Mouse (Mus musculus): ENCODE measurements around the gene Bloc1s1.

Gene Bloc1s1

DNA sequence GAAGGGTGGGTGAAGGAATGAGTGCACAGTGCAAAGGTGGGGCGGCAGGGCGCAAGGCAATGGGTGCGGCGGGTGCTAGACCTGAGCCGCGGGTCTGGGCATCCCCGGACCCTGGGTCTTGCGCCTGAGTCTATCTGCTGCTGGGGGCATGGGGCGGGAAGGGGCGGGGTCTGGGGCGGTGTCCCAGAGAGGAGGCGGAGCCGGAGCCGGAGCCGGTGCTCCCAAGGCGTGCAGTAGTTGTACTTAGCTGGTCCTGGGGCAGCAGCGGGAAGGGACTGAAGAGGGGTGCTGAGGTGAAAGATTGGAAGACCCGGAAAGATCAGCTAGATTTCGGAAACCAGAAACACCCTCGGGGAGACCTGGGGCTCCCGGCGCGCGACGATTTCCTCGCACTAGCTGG is 9.7 kb upstream of the Bloc1s1 start, which contains the start of gene Itga7:
Gene Itga7 (plus strand): TSS at position 245 of the 400 bp plus-strand sequence.
- no peak for DNase-seq (ENCODE audit: low spot score in 2 of 2)

DNA sequence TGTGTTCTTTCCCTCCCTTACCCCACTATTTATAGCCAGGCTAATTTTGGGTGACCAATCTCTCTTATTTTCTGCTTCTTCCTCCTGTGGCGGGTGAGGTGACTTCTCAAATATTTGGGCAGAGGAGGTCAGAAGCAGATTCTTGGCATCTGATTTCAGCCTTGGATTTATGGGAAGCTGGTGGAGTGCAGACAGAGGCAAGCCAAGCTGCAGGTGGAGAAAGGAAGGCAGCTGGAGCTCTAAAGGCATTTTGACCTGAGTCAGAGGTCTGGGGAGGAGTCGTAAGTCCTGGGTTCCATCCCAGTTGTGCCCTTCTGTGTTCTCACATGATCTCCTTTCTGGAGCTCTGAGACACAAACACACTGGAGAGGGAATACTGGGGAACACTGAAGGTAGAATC is 7.6 kb upstream of the Bloc1s1 start:
- DNase-seq (ENCODE audit: low spot score in 2 of 2): no peak

DNA sequence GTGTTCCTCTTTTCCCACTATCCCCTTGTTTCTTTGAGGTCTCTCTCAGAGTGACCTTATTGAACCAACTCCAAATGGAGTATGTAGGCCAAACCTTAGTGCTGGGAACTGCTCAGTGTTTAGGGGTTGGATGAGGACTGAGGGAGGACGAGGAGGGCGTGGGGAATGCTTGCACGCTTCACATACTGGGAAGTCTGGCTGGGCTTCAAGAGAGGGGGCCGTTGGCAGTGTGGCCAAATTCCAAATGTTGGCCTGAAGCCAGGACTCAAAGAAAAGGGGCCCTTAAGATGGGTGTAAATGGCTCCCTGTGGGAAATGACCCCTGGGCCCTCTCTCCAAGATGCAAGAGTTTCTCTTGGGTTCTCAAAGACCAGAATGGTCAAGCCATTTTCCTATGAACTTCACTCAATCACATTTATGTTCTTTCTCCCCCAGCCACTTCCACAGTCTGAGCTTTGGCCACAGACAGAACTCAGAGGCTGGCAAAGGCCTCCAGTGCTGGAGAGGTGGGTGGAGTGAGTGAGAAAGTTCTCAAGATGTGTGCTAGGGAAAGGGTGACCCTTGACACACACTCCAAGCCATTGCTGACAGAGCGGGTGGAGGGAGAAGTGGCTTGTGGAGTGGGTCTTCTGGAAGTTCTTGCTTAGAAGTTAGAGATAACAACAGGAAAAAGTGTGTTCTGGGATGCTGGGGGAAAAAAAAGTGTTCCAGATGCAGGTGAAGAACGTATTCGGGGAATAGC is 6.0 kb upstream of the Bloc1s1 start:
- no peak for DNase-seq (ENCODE audit: low spot score in 2 of 2)

DNA sequence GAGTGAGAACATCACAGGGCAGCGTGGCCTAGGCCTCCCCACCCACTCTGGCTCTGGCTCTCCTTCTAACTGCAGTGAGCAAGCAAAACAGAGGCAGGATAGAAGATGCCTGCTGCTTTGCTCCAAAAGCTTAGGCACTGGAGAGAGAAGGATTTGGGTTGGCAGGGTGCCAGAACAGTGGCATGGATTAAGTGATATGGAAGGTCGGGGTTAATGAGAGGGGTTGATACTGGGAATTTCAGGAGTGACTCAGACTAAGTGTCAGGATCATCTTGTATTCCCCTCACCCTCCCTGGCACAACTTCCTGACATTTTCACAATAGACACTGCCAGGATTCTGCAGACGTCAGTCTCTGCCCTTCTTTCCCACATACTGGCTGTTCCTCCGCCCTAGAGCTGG is 4.5 kb upstream of the Bloc1s1 start:
- no peak for DNase-seq (ENCODE audit: low spot score in 2 of 2)

DNA sequence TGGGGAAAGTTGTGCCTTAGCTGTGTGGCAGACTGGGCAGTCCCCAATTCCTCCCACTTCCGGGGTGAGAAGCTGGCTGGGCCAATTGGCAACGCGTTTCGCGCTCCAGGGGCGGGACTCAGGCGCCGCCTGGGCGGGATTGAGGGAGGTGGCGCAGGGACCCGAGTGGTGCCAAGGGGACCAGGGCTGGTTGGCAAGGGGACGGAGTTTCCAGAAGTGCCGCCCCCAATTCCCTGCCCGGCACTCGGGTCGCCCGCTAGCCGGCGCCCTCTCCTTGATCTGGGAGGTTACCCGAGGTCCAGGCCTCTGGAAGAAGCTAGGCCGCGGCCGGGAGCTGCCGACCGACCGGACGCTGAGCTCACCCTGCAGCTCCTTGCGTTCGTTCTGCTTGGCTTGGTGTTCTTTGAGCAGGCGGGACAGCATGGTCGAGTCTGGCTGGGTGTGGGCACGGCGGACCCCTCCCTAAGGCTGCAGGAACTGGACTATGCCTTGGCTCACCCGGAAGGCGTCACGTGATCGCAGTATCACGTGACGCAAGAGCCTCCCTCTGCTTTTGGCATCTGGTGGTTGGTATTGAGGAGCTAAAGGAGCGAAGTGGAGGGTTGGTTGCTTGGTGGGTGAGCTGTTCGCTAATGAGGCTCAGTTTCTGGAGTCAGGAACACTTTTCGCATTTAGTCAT is 683 bp downstream of the Bloc1s1 start:
- DNase-seq (ENCODE audit: low spot score in 2 of 2): peak; percentile 85 to 91

DNA sequence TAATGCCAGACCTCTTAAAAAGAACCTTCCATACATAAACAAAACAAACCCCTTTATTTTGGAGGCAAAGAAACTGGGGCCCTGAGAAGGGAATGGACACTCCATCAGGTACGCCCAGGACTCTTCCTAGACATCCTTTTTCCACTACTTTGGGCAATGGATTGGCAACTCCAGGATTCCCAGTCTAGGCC is 1.1 kb downstream of the Bloc1s1 start, which contains the start of gene Rdh5:
Gene Rdh5 (minus strand): TSS at position 67 of the 191 bp plus-strand sequence.
- no peak for DNase-seq (ENCODE audit: low spot score in 2 of 2)

DNA sequence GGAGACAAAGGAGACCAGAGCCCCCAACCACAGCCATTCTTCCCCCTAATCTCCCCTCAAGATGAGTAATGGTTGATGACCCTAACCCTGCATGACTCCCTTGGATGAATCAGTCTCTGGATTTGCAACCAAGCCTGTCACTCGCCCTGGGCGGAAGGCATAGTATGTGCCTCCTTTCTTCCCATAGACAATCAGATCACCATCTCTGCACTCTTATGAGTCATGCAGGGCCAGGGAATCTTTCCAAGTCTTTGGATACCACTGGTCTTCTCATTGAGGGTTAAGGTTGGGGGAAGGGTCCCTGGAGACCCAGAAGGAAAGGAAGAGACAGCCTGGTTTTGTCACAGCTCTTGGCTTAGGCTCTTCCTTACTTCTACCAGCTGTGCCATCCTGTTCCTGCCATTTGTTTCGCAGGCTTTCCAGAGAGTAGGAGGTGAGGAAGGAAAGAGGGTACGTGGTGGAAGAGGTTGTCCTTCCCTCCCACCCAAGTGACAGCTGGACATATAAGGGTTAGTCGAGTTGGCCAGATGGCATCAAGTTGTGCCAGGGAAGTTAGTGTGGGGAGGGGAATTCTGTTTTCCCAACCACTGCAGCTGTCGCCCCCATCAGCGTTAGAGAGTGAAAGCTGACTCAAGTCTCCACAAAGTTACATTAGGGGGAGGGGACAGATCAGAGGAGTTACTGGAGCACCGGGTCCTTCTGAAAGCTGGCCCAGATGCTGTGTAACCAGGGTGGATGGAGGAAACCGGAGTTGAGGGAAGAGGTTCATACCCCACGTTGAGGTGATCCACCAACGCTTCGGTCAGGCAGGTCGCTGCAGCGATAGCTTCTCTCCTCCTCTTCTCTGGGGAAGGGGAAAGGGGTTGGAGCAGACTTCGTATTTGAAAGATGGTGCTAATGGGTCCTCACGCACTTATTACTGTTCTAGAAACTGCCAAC is 1.7 kb downstream of the Bloc1s1 start:
- no peak for DNase-seq (ENCODE audit: low spot score in 2 of 2)

DNA sequence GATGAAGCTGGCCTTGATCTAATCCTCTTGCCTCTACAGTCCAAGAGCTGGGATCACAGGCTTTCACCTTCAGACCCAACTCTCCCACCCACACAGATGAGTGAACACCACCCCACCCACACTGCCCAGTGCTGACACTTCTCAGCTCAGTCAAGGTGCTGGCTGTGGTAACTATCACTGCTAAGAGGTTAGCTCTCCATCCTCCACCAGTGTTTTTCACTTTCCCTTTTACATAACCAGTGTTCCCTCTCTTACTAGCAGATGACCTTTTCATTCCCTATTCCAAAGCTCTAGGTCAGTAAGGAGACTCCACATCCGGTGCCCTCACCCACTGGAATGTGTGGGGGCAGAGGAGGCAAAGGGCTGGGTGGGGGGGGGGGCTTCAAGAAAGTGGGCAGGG is 2.6 kb downstream of the Bloc1s1 start:
- no peak for DNase-seq (ENCODE audit: low spot score in 2 of 2)

DNA sequence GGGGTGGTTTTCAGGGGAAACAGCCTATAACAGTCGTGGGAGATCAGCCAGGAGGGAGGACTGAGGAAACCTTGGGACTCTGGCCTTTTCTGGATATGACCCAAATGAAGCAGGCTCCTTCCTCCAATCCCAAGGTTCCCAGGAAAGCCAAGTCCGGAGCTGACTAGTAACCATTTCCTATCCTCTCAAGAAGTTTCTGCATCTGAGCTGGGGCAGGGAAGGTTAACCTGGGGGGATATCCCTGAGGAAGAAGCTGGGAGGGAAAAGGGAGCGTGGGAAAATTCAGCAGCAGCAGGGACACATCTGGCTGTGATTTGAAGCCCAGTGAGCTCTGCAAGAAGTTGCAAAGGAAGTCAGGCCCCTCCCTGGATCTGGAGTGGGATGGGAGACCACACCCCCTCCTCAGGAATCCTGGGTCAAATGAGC is 3.1 kb downstream of the Bloc1s1 start:
- no peak for DNase-seq (ENCODE audit: low spot score in 2 of 2)

DNA sequence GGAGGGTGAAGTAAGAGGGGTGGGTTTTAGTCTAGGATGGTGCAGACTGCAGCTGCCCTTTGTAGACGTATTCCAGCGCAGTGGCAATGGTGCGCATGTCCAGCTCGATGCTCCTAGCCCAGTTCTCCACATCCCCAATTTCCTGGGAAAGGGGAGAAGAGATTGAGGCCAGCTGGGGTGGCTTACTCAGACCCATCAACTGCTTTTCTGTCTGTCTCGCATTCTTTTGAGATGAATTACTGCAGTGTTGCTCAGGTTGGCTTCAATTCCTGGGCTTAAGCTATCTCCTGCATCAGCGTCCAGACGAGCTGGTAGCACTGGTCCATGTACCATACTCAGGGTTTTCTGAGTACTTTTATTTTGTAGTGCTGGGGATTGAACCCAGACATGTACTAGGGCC is 3.9 kb downstream of the Bloc1s1 start:
- no peak for DNase-seq (ENCODE audit: low spot score in 2 of 2)

DNA sequence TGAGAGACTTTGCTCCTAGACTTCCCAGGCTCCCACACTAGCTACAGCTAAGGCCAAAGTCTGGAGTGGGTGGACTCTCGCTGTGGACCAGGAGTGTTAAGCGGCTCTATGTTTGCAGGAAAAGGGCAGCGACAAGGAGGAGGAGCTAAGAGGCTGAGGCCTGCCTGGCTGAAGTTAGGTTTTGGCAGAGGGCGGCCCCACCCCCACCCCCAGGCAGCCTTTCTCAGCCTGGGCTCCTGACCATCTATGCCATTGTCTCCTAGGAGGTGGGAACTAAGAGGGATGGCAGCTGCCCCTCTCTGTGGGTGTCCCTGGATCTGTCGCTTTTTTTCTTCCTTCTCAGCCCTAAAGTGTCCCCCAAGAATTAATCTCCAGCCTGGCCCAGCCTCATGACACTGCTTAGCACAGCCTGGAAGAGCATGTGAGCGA is 4.6 kb downstream of the Bloc1s1 start:
- DNase-seq (ENCODE audit: low spot score in 2 of 2): no peak

DNA sequence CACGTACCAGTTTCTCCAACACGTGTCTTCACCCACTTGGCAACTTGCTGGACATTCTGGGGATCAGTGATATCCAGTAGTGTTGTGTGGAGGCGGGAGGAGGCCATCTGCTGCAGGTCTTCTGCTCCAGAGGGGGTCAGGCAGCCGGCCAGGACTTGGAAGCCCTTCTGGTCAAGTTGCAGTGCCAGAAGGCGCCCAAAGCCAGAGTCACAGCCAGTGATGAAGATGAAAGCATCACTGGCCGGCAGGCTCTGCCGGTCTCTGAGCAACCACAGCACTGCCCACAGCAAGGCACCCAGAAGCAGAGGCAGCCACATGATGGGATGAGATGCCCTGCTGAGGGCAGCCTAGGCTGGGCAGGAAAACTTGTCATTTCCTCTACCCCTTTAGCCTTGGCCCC is 5.6 kb downstream of the Bloc1s1 start:
- no peak for DNase-seq (ENCODE audit: low spot score in 2 of 2)

DNA sequence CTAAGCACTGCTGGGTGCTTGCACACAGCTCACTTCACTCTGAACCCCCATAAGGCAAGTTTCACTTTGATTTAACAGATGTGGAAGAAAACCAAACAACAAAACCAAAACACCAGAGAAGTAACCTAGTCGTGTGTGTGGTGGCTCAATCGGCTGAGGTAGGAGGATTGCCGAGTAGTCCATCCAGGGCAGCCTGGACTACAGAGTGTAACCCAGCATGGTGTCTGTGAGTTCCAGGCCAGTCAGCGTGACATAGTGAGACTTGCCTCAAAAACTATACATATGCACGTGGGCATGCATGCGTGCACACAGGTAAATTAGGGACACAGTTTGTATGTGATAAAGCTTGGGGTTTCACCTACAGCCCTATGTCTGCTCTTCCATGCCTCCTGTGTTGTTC is 6.4 kb downstream of the Bloc1s1 start:
- no peak for DNase-seq (ENCODE audit: low spot score in 2 of 2)

DNA sequence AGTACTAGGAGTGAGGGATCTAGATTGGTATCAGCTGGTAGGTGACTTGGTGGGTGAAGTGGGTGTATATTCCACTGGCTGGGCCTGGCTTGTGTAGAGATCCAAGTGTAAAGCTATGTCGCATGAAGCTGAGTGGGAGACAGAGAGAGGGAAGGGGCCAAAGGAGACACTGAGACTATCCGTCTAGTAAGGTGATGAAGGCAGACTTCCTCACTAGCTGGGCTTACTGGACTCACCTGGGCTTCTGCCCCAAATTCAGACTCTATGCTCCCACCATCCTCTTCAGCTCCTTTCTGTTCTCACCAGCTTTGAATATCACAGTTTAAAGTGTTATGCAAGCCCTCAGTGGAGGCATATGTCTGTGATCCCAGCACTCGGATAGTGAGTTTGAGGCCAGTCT is 7.2 kb downstream of the Bloc1s1 start:
- no peak for DNase-seq (ENCODE audit: low spot score in 2 of 2)

DNA sequence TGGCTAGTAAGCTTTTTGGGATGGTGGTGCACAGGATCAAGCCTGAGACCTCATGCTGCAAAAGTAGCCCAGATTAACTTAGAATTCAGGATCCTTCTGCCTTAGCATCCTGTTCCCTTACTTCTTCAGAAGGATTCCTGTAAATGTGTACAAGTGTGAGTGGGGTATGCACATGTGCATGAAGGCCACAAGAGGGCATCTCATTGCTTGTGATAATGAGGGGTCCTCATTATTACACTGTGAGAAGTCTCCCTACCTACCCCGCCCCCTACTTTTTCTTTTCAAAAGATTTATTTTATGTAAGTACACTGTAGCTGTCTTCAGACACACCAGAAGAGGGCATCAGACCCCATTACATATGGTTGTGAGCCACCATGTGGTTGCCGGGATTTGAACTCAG is 8.3 kb downstream of the Bloc1s1 start:
- no peak for DNase-seq (ENCODE audit: low spot score in 2 of 2)

DNA sequence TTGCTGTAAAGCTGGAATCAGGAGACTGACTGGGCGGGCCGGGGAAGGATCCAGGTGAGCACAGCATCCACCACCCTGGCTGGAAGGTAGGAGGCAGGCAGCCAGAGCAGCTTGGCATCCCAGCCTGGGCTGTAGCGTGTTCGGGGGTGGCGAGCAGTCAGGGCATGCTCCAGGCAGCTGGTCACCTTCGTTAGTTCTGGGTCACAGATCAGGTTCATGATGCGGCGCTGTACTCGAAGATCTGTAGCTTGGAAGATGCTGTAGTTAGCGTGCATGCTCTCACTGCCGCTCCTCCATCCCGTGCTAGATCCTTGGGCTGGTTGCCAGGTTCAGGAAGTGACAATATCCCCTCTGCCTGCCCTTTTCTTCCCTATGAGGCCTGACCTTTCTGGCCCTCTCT is 10.1 kb downstream of the Bloc1s1 start:
- DNase-seq (ENCODE audit: low spot score in 2 of 2): no peak

DNA sequence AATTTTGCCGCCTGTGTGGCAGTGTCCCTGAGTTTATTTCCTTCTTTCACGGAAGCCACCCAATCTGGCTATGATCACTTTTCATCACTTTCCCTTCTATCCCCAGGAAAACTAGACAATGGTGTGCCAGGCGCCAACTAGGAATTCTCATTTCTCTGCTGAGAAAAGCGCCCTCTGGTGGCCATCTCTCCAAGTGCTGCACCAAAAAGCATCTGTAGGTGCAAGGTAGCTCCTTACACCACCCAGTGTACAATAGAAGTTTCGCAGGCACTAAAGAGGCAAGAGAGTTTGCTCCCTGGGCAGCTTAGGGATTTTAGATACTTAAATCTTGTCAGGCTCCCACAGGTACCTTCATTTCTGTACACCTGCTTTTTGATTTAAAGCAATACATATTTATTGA is 10.6 kb downstream of the Bloc1s1 start:
- DNase-seq (ENCODE audit: low spot score in 2 of 2): peak; percentile 89 to 91

DNA sequence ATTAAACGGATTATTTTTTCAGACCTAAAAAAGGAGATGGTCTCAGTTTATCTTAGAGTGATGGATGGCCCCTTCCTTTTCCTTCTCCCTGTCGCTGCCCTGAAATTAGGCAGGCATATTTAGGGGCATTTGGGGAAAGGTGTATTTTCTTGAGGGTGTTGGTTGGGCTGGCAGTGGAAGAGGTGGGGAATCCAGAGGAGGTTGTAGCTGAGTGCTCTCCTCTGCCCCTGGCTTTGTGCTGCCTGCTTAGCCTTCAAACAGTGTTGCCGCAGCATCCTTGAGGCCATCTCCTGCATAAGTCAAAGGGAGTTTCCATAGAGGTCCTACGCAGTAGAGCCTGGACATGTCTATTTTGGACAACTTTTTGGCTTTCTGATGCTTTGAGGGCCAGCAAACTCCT is 11.0 kb downstream of the Bloc1s1 start:
- no peak for DNase-seq (ENCODE audit: low spot score in 2 of 2)

DNA sequence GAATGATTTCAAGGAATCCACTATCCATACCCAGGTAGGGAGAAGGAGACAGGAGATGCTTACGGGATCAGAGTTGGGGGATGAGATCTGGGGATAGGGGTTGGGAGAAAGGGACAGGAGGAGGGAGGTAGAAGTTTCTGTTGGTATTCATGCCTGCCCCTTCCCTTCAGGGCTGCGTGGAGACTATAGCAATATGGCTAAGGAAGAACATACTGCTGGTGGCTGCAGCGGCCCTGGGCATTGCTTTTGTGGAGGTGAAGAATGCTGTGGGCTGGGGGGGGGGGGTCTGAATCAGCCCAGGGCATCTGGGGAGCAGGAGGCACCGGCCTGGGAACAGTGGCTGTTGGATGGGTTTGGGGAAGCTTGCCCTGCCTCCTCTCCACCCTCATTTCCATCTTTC is 11.6 kb downstream of the Bloc1s1 start:
- no peak for DNase-seq (ENCODE audit: low spot score in 2 of 2)

DNA sequence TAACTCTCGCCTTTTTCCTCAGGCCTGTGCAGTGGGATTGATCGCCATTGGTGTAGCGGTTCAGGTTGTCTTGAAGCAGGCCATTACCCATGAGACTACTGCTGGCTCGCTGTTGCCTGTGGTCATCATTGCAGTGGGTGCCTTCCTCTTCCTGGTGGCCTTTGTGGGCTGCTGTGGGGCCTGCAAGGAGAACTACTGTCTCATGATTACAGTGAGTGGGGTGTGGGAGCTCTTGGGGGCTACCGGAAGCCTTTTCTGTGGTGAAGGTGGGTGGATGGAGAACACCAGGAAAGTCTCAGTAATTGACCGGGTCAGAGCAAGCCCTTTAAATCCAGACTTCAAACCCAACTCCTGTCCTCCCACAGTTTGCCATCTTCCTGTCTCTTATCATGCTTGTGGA is 12.4 kb downstream of the Bloc1s1 start:
- DNase-seq (ENCODE audit: low spot score in 2 of 2): no peak

DNA sequence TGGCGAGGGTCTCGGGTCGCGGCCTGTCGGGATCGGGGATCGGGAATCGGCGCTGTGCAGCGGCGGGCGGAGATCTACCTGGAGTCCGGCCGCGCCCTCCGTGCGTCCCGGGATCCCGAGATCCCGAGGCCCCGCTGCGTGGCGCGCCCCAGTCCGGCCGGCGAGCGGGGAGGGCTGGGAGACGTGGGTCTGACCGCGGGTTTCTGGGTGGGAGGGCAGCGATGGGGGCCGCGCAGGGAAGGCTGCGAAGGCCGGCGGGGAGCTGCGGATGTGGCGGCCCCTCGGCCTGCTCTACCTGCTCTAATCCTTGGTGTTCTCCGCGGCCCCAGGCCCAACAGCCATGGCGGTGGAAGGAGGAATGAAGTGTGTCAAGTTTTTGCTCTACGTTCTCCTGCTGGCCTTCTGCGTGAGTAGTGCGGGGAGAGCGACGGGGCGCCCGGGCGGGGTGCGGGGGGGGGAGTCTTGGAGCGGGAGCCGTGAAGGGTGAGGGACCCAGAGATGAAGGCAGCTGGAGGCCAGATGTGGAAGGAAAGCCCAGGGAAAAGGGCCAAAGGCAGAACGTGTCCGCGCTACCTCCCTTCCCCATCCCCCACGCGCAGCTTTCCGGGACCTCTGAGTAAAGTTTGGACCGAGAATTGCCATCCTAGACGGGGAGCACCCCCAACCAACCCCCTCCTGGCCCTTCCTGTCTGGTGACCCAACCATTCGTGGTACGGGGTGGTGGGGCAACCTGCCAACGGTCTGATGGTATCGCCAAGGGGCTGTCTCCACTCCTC is 13.6 kb downstream of the Bloc1s1 start:
- no peak for DNase-seq (ENCODE audit: low spot score in 2 of 2)

DNA sequence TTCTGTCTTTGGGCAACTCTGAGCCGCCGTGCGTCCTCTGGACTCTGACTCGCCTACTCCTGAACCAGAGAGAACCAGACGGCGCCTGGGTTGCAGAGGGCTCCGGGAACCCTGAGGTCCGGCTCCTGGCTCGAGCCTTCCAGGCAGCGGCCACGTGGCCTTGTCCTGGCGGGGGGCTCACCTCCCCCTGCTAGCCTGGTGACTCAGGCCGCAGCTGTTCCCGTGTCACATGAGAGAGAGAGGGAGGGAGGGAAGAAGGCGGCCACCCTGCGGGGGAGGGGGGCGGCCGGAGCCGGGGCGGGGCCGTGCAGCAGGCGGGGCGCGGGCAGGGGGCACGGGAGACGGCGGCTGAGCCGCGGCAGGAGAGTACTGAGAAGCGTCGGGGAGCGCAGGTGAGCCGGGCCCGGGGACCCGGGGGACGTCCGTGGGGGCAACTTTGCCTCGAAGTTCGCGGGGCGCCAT is 14.2 kb downstream of the Bloc1s1 start:
- no peak for DNase-seq (ENCODE audit: low spot score in 2 of 2)

All from frontal cortex, postnatal 25 days (tissue).